Mouse (Mus musculus): ENCODE measurements around the gene Abcc4.
"Not testable (repeated sequence)": the region's sequence is repeated elsewhere in the genome, so short reads cannot be mapped to it uniquely, and the experiment has no call there.

Abcc4 gene

DNA sequence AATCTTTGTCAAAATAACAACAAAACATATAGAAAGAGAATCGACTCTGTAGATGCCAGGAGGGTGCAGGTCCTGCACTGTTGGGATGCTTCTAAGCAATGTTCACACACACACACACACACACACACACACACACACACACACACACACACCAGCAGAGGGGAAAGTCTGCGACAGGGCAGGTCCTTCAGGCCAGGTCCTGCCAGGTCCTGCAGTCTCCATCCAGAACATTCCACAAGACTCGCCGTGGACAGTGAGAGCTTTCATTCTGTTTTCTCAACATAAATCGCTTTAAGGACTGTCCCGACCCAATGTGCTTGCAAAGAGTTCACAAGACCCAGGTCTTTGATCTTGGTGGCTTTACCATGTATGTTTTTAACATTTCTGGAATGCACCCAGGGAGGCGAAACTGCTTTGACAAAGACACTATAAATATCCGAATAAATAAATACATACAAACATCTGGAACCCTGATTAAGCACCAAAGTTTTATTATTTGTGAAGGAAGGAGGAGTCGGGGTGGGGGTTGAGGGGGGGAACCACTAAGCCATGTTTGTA lies 133.3 kb downstream of the Abcc4 start:
- DNase-seq, result no peak

DNA sequence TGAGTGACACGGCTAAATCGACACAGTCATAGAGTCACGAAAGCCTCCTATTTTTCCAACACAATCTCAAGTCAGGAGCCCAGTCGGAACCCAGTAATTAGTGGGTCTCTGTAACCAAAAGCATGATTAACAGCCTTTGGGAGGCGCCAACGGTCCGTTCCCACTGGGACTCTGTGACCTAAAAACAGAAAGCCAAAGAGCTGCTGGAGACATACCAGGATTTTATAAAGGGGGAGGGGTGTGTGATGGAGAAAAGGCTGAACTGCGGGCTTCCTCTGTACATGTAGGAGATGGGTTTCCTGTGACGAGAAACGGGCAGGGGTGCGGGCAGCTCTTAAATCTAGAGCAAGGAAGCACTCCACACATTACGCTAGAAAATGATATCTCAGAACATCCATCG lies 136.4 kb downstream of the Abcc4 start:
- no peak for DNase-seq

DNA sequence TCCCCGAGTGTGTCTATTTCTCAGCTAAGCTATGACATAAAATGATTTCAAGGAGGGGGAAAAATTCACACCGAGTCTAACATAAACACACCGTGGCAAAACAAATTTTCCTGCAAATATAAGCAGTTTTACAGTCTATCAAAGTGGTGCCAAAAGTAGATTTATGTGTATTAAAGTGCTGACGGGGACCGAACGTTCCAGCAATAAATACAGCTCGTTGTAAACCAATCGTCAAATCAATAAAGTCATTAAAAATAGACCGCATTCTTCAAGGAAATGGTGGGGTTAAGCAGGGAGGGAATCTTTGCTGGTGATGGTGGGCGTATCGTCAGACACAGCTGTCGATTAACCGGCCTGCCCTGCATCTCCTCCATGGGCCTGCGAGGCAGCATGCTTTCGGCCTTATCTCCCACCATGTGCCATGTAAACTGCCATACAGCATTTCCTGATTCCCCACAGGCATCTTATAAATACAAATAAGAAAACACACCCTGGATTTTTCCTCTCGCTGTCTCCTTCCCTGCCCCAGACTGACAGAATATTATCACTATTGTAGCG lies 137.8 kb downstream of the Abcc4 start:
- DNase-seq, result no peak

DNA sequence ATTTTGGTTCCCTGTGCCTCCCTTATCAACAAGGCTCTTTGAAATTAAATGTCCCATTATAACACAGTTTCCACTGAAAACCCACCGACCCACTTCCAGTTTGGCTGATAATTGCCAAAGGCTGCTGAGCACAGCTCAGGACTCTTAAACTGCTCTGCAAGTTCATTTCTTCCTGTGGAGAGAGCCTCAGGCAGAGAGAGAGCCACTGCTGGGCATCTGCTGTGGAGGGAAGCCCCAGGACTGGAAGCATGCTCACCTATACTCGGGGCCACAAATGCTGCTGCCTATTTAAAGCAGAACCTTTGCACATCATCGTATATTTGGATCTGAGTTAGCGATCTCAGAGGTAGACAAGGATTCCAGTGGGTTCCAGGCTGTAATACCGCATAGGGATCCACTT lies 139.2 kb downstream of the Abcc4 start:
- no peak for DNase-seq

DNA sequence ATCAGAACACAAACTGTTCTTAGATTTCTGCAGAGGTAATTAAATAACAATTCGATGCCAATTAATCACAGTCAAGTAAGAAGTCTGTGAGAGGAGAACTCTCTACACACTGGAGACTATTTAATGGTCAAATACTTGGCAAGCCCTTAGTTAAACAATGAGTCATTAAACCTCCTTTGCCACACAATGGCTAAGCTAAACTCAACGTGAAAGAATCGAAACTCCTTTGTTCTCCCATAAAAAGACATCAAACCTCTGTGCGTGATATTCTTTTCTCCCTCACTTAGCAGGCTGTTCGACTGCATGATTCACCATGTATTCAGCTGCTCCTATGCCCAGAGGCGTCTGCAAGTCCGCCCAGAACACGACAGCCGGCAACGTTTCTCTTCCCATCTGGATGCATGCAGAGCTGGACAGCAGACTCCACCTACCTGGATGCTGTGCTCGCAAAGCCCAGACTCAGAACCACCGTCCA lies 139.8 kb downstream of the Abcc4 start:
- DNase-seq, result peak; percentile 6

DNA sequence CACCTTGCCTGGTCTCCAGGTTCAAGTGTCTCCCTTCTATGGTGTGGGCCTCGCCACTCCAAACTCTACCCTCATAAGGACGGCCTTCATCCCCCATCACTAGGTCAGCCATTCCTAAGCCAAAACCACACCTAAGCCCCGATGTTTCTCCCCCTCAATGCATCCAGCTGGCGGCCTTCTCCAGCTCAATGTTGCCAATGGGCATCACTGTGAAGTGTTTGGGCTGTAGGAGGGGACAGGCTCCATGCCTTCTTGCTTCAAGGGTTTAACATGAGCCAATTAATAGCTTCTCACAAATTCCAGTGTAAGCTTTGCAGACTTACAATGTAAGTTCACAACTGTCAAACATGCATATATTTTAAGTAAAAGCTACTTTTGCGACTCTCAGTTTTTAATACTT lies 140.3 kb downstream of the Abcc4 start:
- DNase-seq, result no peak

DNA sequence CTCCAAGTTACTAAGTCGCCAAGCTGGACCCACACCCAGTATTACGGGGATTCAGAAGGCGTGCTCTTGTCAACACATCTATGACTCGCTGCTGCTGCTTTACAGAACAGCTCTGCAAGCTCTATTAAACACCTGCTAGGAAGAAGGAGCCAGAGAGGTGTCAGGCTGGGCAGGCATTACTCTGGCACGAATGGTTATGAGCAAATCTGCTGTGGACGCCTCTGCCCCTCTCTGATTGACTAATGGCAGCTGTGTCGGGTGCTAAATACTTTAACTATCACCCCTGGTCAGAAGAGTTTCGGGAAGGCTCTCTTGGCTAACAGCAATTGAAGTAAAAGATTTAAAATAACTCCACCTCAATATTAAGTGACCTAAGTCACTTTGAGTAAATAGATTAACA lies 142.4 kb downstream of the Abcc4 start:
- DNase-seq, result no peak

DNA sequence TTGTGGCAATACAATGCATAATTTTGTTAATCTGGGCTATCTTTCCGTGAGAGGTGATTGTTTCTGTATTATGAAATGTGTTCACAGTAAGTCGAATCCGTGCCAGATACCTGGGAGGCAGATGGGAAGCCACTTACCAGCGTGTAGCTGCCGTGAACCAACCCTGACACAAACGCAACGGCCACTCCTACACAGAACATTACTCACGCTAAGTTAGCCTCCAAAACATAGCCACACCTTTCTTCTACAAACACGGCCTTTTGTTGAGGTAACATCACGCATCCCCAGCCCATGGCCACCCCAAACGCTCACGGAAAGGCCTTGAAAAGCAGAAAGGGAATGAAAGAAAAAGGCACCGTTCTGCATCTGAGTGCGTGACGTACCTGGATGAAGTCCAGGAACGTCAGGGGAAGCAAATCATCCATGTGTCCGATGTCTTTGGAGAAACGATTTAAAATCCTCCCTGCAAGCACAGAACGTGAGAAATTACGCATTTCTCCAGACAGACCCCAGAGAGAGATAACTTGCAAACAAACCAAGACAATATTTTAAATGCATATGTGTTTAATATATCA lies 153.0 kb downstream of the Abcc4 start:
- no peak for DNase-seq

DNA sequence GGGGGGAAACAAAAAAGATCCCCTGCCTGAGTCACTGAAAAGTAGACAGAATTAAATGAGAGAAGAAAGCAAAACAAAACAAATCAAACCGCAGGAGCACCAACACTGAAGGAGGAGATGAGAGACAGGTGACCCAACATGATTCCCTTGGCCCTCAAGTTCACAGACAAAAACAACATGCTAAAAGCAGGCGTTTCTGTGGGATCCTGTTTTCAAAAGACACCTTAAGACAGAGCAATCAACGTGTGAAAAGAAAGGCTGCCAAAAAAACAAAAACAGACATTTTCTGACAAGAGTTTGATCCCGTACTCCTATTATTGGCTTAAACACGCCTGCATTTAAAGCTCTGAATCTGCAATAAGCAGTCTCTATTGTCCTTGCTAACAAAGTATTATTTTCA lies 153.6 kb downstream of the Abcc4 start:
- no peak for DNase-seq

DNA sequence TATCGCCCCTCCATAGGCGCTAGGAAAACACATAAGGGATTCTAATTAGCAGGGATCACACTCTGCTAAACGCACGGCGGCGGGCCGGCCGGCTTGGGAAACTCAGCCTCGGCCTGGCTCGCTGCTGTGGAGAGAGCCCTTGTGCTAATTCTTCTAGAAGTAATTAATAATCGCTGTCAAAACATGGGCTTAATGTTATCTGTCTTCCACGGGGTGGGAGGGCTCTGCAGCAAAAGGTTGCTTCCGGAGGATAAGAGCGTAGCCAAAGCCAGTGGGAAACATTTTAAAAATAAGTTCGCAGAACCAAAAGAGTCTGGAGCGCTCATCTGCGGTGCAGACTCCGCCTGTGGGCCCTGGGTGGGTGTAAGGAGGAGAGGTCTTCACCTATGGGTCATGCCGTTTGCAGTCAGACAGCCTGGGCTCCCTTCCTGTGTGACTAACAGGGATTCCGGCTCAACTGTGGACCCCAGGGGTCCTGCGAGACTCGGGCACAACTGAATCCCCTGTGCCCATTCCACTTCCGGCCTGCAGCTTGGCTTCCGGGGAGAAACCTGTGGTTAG lies 154.2 kb downstream of the Abcc4 start:
- peak; percentile 9 for DNase-seq

DNA sequence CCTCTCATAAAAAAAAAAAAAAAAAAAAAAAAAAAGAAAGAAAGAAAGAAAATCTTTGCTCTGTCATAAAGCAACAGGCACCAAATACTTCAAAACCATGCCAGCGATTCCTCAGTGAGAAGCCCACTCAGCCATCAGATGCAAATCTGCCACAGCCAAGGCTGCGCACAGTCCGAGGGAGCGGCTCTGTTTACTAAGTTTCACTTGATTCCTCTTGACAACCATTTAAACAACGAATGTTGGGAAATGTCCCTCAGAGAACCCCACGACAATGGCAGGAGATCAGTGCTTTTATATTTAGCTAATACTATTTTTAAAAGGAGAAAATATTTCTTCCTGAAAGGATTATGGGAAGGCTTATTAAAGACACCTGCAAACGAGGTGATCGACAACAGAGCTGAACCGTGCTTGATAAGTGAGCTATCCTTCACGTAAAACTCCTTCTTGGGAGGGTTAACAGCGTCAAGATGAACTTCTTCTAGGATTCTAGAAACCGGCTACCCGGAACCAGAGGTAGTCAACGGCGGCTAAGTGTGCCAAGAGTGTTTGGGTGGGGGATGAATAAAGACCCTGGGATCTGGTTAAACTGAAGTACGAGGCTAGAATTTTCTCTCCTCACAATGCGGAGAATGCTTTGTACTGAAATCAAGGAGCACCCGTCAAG lies 154.8 kb downstream of the Abcc4 start:
- DNase-seq, result peak; percentile 7

DNA sequence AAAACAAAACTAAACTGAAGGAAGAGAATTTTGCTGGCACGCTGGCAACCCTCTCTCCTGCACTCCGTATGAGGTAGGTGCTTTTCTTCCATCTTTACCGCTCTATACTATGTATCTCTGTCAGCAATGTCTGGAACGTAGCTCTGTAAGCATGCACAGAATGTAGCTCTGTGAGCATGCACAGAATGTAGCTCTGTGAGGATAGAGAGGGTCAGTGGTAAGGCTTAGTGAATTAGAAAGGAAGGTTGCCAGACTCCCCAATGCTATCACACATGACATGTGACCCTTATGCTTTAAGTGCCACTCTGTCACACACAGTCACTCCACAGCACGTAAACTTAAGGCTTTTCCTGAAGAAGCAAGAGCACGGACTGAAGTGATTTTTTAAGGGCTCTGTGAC lies 161.5 kb downstream of the Abcc4 start:
- no peak for DNase-seq

DNA sequence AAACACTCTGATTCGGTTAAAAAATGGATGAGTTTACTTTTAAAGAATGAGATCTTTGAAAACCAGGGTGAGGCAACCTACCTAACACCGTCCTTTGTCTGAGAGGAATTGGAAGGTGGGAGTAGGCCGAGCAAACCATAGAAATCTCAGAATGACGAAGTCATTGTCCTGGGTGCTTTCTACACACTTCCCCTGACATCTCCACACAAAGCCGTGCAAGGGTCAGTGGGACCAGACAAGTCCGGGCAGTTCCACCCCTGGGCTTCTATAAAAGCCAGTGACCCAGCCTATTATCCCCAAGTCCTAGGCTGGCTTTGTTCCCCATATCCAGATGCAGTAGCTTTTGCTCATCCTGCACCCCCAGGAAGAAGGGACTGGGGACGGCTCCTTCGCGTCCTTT lies 163.1 kb downstream of the Abcc4 start:
- DNase-seq, result no peak

DNA sequence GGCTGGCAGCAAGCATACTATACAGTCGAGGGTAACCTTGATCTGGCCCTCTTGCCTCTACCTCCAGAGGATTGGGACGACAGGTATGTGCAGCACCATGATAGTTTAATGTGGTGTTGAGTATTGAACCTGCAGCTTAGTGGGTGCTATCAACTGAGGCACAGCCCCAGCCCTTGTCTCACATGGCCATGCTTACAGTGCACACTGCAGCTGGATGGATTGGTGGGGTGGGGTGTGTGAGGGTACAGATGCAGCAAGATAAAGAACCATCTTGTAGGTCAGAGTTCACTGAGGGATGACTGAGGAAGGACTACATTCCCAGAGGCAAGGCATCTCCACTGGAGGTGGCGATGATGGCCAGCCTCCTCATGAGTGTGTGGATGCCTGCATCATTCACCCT lies 174.5 kb downstream of the Abcc4 start:
- no peak for DNase-seq

DNA sequence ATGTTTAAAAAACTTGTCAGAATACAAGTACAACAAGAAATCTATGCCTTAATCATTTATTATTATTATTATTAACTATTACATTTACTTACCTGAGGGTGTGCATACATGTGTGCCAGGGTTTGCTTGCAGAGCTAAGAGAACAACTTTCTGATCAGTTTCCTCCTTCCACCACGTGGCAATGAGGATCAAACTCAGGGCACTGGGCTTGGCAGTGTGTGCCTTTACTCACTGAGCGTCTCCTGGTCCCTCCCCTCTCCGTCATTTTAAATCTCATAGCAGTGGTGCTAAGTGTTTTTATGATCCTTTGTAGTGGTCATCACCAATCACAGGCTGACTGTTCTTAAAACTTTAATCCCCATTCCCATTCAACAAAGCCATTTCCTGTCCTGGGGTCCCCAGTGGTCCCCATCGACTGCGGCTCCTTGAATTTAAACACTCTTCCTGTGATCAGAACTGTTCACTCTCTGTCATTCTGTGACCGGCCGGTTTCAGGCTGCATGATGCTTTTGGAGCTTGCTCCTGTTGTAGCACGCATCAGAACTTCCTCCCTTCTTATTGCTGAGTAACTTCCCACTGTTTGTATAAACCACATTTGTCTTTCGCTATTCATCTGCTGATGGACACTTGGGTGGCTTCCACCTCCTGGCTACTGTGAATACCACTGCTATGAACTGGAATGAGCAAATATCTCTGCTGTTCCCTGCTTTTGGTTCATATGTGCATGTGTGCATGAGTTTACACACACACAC lies 191.6 kb downstream of the Abcc4 start:
- no peak for DNase-seq

DNA sequence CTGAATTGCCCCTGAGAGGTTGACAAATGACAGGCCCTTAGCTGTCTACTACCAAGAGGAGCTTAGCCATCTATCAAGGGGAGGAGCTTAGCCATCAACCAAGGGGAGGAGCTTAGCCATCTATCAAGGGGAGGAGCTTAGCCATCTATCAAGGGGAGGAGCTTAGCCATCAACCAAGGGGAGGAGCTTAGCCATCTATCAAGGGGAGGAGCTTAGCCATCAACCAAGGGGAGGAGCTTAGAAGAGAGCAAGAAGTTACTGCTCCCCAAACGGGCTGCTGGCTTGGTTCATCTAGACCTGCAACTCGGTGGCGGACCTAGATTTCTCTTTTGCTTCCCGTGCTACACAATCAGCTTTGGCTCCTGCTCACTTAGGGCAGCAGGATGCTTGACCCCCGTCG lies 194.3 kb downstream of the Abcc4 start:
- DNase-seq, result not testable (repeated sequence)

DNA sequence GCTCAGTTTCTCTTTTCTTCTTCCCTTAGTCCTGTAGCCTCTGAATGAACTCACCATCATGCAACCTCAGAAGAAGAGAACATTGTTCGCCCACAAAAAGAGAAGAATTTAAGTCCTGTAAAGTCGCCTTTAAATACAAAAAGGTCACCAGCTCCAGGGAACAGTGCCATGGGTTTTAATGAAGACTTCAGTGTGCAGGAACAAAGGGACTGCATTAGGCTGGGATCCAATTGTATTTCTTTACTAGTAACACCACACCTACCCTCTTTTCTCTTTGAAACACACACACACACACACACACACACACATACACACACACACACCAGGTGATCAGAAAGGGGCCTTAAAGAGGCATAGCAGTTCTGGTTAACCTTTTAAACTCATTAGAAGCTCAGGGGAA lies 195.2 kb downstream of the Abcc4 start:
- no peak for DNase-seq

DNA sequence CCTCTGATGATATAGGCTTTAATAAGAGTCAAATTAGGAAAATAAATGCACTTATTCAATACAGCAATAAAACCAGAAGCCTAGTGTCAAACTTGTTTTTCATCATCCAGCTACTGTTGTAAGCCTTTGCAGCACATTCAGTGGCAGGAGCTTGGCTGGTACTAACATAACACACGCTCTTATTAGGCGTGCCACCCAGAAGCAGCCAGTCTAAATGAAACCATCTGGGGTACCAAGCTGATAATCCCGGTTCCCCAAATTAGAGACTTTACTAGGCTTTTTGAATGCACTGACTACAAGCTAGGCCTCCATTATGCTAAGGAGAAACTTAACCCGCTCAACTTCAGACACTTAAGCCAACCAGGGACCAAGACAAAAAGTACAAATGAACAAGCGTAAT lies 195.8 kb downstream of the Abcc4 start:
- DNase-seq, result no peak

DNA sequence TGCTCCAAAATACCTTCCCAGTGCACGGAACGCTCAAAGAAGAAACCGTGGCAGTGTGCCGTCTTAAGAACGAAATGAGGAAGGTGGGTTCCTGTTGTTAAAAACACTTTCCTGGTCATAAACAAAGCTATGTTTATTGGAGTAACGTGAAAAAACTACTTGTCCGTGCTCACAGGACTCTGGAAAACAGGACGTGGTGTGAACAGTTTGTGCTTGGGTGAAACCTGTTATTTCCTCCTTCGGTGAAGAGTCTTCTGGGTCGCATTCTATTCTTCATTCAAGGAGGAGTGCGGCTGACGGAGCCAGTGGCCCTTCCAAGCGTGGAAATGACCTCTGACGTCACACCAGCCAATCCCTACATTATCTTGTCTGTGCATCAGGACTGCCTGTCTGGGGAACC lies 198.2 kb downstream of the Abcc4 start:
- peak; percentile 7 for DNase-seq

DNA sequence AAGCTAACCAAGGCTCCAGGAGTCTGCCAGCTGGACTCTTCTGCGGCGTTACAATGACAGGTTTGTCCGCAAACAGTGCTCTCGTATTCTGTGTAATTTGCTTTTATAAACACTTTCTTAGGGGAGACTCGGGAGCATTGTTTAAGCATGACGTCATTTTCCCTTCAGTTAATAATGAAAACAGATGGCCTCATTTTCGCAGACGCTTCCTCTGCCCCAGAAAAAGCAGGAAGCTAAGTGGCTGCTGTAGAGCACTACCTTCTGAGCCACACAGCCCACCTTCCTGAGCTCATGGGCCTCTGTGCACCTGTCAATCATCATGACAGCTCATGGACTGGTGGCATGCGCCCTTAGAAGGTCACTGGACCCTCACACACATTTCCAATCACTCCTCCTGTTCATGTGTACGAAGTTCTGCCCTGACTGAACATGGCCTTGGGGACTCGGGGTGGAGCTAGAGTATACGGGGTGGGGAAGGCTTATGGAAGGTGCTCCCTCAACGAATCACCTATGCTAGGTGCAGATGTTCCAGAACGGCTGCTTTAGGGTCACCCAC lies 199.3 kb downstream of the Abcc4 start:
- peak; percentile 47 for DNase-seq

DNA sequence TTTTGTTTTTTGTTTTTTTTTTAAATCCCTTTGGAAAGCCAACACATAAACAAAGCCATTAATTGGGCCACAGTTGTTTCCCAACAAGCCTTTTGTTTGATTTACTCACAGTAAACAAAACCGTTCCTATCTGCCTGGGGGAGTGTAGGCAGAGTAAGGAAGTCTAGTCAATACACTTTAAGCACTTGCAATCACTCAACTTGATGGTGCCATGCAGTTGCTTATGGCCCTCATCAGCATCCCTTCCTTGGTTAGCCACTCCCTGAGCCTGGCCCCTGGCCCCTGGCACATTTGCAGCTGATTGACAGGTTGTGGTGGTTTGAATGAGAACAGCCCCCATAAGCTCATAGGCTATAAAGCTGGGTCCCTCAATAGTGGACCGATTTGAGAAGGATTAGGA lies 209.3 kb downstream of the Abcc4 start:
- no peak for DNase-seq

DNA sequence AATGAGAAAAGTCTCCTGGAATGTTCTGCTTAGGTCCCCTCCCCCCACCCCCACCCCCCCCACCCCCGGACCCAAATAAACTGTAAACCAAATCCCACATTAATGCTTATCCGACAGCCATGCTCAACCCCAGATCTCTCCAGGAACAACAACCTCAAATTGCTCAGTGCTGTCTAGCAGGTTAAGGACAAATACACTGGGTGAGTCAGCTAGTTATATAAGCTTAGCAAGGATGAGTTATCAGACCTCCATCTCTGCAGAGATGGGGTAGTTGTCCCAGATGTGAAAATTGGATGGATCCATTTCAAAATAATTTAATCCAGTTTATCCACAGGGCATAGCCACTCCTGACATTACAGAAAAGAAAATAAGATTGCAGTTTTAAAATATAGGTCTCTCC lies 210.6 kb downstream of the Abcc4 start:
- DNase-seq, result no peak

DNA sequence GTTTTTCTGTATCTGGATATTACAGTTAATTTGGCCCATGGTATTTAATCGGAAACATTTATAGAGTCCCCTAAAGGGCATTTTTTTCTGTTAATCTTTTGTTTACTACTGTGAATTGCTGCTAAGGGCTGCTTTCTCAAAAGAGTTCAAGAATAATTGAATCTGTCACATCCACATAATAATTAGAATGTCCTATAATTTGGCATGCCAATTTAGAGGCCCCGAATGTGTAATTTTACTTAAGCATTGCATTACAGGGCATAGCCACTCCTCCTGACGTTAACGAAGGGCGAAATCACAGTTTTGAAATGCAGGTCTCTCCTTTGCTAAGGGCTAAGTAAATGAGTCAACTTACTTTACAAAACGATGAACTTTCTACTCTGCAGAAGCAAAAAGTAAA lies 214.3 kb downstream of the Abcc4 start:
- DNase-seq, result no peak

Measured in lung, postnatal 10 days (tissue).